Mouse (Mus musculus) small intestine, adult 2 months (tissue): ENCODE results near the gene Igdcc4.

Source experiments
- CTCF ChIP-seq: fragments of 200-500 bp; IDR thresholded peaks from 2 replicates; pipeline ENCODE4 v1.5.1; 2012; ENCODE audit warnings: low read depth, mild to moderate bottlenecking, control low read depth, inconsistent platforms, low read length, moderate library complexity, mixed read lengths; ENCODE audit not compliant: insufficient replicate concordance, insufficient read length; ENCODE audit errors: extremely low read depth
- POLR2A ChIP-seq: fragments of 200-500 bp; IDR thresholded peaks from 2 replicates; pipeline ENCODE4 v1.6.1; 2012; ENCODE audit warnings: low read depth, mild to moderate bottlenecking, control low read depth, inconsistent platforms, low read length, moderate library complexity

GRCm38 (mm10) chr9:65152711-65153330 lies 51.5 kb downstream of the Igdcc4 start:
- TF ChIP-seq POLR2A = no peak
- no peak for TF ChIP-seq CTCF
